Mouse (Mus musculus) forebrain, embryonic 16.5 days (tissue): ENCODE results near the gene Hoxb1. TPM values are rescaled to one million over a fixed set of nuclear protein-coding genes. Genes with fewer than 3 reads are reported as not detected.

Experiments used
- ATAC-seq: fragments of 200-750 bp; cut with Nextera tagmentation; 2 replicates; pipeline ENCODE4 v1.8.0; 2017; ENCODE audit warnings: mild to moderate bottlenecking, moderate library complexity
- H3K27ac ChIP-seq: fragments of 300-500 bp; sonication (generic); 2 replicates; pipeline ENCODE4 v1.5.1; 2014; ENCODE audit warnings: low read length, control low read depth
- H3K27me3 ChIP-seq: fragments of 300-500 bp; sonication (generic); replicated peaks from 2 replicates; pipeline ENCODE4 v1.6.1; 2014; ENCODE audit warnings: low read length; ENCODE audit not compliant: control insufficient read depth, insufficient read depth
- H3K36me3 ChIP-seq: fragments of 300-500 bp; sonication (generic); 2 replicates; pipeline ENCODE4 v1.6.1; 2014; ENCODE audit not compliant: control insufficient read depth, insufficient read depth
- H3K4me1 ChIP-seq: fragments of 300-500 bp; sonication (generic); replicated peaks from 2 replicates; pipeline ENCODE4 v1.6.1; 2014; ENCODE audit warnings: low read length; ENCODE audit not compliant: control insufficient read depth, insufficient read depth
- H3K4me2 ChIP-seq: fragments of 300-500 bp; sonication (generic); 2 replicates; pipeline ENCODE4 v1.6.1; 2014; ENCODE audit warnings: mild to moderate bottlenecking, low read length, control low read depth
- H3K4me3 ChIP-seq: fragments of 300-500 bp; sonication (generic); replicated peaks from 2 replicates; pipeline ENCODE4 v1.5.1; 2014; ENCODE audit warnings: mild to moderate bottlenecking, low read length, control low read depth
- H3K9ac ChIP-seq: fragments of 300-500 bp; sonication (generic); replicated peaks from 2 replicates; pipeline ENCODE4 v1.6.1; 2014; ENCODE audit warnings: low read depth, low read length, control low read depth
- H3K9me3 ChIP-seq: fragments of 300-500 bp; sonication (generic); 2 replicates; pipeline ENCODE4 v1.6.1; 2016; ENCODE audit warnings: low read length; ENCODE audit not compliant: control insufficient read depth
- WGBS: fragments of 180-500 bp; shearing (Covaris S2); extraction: QIAGEN DNeasy Blood & Tissue Kit; methylation state at CpG from one replicate; pipeline ENCODE4 v1.1.7; 2014; 5-methylcytosine and 5-hydroxymethylcytosine counted together
- polyA plus RNA-seq: library from polyadenylated mRNA; unstranded; fragments of >200 nt; fragmentation: Nextera tagmentation; extraction: Ambion mirVana; gene quantifications from 2 replicates; pipeline ENCODE4 v1.2.1, GENCODE M21; 2015

The Hoxb1 gene
- polyA plus RNA-seq, 1 experiment from 2014 or later, result not detected

- no peak overlapping the region for H3K4me2 ChIP-seq
- H3K9ac ChIP-seq, result no peak overlapping the region
- 8% methylated on average over 3 of the region's 3 CpGs for WGBS
- no peak overlapping the region for H3K4me3 ChIP-seq
- ATAC-seq, result no peak
- no peak overlapping the region for H3K27ac ChIP-seq
- peaks cover 90% of the 10 kb centered on the region for H3K27me3 ChIP-seq
- no peaks in the 10 kb centered on the region for H3K36me3 ChIP-seq
- no peaks in the 10 kb centered on the region for H3K4me1 ChIP-seq
- no peaks in the 10 kb centered on the region for H3K9me3 ChIP-seq
Observed at GRCm38 (mm10) chr11:96371726-96372125, 6.2 kb downstream of the Hoxb1 start.

- ATAC-seq, result no peak
- H3K36me3 ChIP-seq, result no peaks in the 10 kb centered on the region
- H3K4me1 ChIP-seq, result no peaks in the 10 kb centered on the region
- WGBS, result 2% methylated on average over 3 of the region's 3 CpGs
- H3K27me3 ChIP-seq, result peaks cover 88% of the 10 kb centered on the region
- H3K4me2 ChIP-seq, result no peak overlapping the region
- H3K27ac ChIP-seq, result no peak overlapping the region
- no peak overlapping the region for H3K4me3 ChIP-seq
- H3K9me3 ChIP-seq, result no peaks in the 10 kb centered on the region
- no peak overlapping the region for H3K9ac ChIP-seq
Observed at GRCm38 (mm10) chr11:96372519-96372918, 7.0 kb downstream of the Hoxb1 start.

GRCm38 (mm10) chr11:96374810-96375209, 9.3 kb downstream of the Hoxb1 start:
- no peaks in the 10 kb centered on the region for H3K36me3 ChIP-seq
- no peak overlapping the region for H3K4me2 ChIP-seq
- 2% methylated on average over 7 of the region's 7 CpGs for WGBS
- H3K27me3 ChIP-seq, result peaks cover 70% of the 10 kb centered on the region
- H3K4me3 ChIP-seq, result no peak overlapping the region
- H3K27ac ChIP-seq, result no peak overlapping the region
- H3K9ac ChIP-seq, result no peak overlapping the region
- no peaks in the 10 kb centered on the region for H3K9me3 ChIP-seq
- ATAC-seq, result no peak
- H3K4me1 ChIP-seq, result no peaks in the 10 kb centered on the region

- H3K4me1 ChIP-seq, result peaks cover 2% of the 10 kb centered on the region; the same call in 1 of the 2 replicates
- H3K9me3 ChIP-seq, result no peaks in the 10 kb centered on the region
- H3K27me3 ChIP-seq, result peaks cover 5% of the 10 kb centered on the region
- H3K4me2 ChIP-seq, result no peak overlapping the region
- WGBS, result 75% methylated on average over 5 of the region's 5 CpGs
- no peak overlapping the region for H3K27ac ChIP-seq
- ATAC-seq, result no peak
- H3K9ac ChIP-seq, result no peak overlapping the region
- H3K36me3 ChIP-seq, result no peaks in the 10 kb centered on the region
- H3K4me3 ChIP-seq, result no peak overlapping the region
Observed at GRCm38 (mm10) chr11:96383381-96383780, 17.8 kb downstream of the Hoxb1 start.

- H3K27me3 ChIP-seq, result no peaks in the 10 kb centered on the region; the same call in 1 of the 2 replicates
- ATAC-seq, result no peak
- 90% methylated on average over 2 of the region's 2 CpGs for WGBS
- H3K4me2 ChIP-seq, result no peak overlapping the region
- H3K4me3 ChIP-seq, result no peak overlapping the region
- no peaks in the 10 kb centered on the region for H3K9me3 ChIP-seq
- no peaks in the 10 kb centered on the region for H3K36me3 ChIP-seq
- no peaks in the 10 kb centered on the region for H3K4me1 ChIP-seq
- no peak overlapping the region for H3K9ac ChIP-seq
- H3K27ac ChIP-seq, result no peak overlapping the region
Observed at GRCm38 (mm10) chr11:96387635-96388034, 22.1 kb downstream of the Hoxb1 start.

- no peak for ATAC-seq
- Histone ChIP-seq H3K9me3 (no peaks in the 10 kb centered on the region), H3K4me2 (no peak overlapping the region), H3K4me3 (no peak overlapping the region), H3K4me1 (no peaks in the 10 kb centered on the region), H3K9ac (no peak overlapping the region), H3K27me3 (no peaks in the 10 kb centered on the region; the same call in 1 of the 2 replicates), H3K27ac (no peak overlapping the region), H3K36me3 (no peaks in the 10 kb centered on the region)
- 11% methylated on average over 15 of the region's 15 CpGs for WGBS
Observed at GRCm38 (mm10) chr11:96396772-96397626, 31.4 kb downstream of the Hoxb1 start.

GRCm38 (mm10) chr11:96397806-96398335, 32.3 kb downstream of the Hoxb1 start:
- no peak for ATAC-seq
- Histone ChIP-seq H3K9ac (no peak overlapping the region), H3K9me3 (no peaks in the 10 kb centered on the region), H3K27ac (no peak overlapping the region), H3K4me2 (no peak overlapping the region), H3K4me1 (no peaks in the 10 kb centered on the region), H3K27me3 (no peaks in the 10 kb centered on the region; the same call in 1 of the 2 replicates), H3K4me3 (no peak overlapping the region), H3K36me3 (no peaks in the 10 kb centered on the region)
- 17% methylated on average over 7 of the region's 7 CpGs for WGBS

GRCm38 (mm10) chr11:96399923-96400322, 34.4 kb downstream of the Hoxb1 start:
- Histone ChIP-seq H3K9ac (no peak overlapping the region), H3K9me3 (no peaks in the 10 kb centered on the region), H3K4me2 (no peak overlapping the region), H3K4me1 (no peaks in the 10 kb centered on the region), H3K36me3 (no peaks in the 10 kb centered on the region), H3K27me3 (peaks cover 2% of the 10 kb centered on the region; the same call in 1 of the 2 replicates), H3K4me3 (no peak overlapping the region), H3K27ac (no peak overlapping the region)
- WGBS, result 33% methylated on average over 8 of the region's 8 CpGs
- no peak for ATAC-seq

- H3K4me1 ChIP-seq, result peaks cover 8% of the 10 kb centered on the region
- H3K27ac ChIP-seq, result no peak overlapping the region
- no peaks in the 10 kb centered on the region for H3K9me3 ChIP-seq
- no peak overlapping the region for H3K9ac ChIP-seq
- H3K36me3 ChIP-seq, result no peaks in the 10 kb centered on the region
- H3K27me3 ChIP-seq, result peaks cover 5% of the 10 kb centered on the region
- H3K4me2 ChIP-seq, result no peak overlapping the region
- no peak for ATAC-seq
- 64% methylated on average over 10 of the region's 10 CpGs for WGBS
- H3K4me3 ChIP-seq, result no peak overlapping the region
Observed at GRCm38 (mm10) chr11:96404016-96404604, 38.6 kb downstream of the Hoxb1 start.
